Comparison of ENCODE assay signal across 23 mouse cellular contexts in the genomic region with DNA sequence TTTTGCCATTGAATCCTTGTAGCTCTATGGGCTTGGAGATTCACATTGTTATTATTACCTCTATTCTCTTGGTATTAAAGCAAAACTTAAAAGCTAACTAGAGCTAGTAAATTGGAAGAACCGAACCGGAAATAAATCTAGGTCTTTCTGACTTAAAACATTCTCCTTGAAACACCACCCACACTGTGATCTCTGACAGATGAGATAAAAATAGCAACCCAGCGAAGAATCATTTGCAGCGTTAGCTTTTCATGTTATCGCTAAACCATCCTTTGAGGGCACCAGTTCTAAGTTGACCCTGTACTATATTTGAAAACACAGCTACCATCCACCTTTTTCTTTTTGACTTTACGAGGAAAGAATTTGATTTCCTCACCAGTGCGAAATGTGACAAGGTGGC.
A peak's percentile ranks its signal among the peaks of the same experiment; 100 is the strongest.
DNase-seq lines count a peak whose midpoint lies in the region; ATAC-seq and TF ChIP-seq lines count a peak whose summit lies in the region.
"Had no signal": no experiment of that assay in that cellular context is flagged by ENCODE, and none has a peak within 500 bp of the region (broad histone marks: within the 10 kb centered on the region; RNA-seq: fewer than 3 reads in every experiment).

No protein-coding gene starts in this region.

- no peaks in the 10 kb centered on the region for H3K9me3 ChIP-seq in forebrain, postnatal 0 days (ENCODE audit: low read length)
- H3K9me3 ChIP-seq: embryonic facial prominence, embryonic 10.5 days; embryonic facial prominence, embryonic 12.5 days; forebrain, embryonic 13.5 days; forebrain, embryonic 15.5 days; G1E had no signal

- ATAC-seq in forebrain, postnatal 0 days: no peak
- ATAC-seq: forebrain, embryonic 13.5 days; forebrain, embryonic 15.5 days; Patski had no signal

- no peaks in the 10 kb centered on the region for H3K36me3 ChIP-seq in forebrain, postnatal 0 days (ENCODE audit: insufficient read depth)
- H3K36me3 ChIP-seq: embryonic facial prominence, embryonic 10.5 days; embryonic facial prominence, embryonic 12.5 days; forebrain, embryonic 15.5 days; G1E had no signal

- H3K27ac ChIP-seq in forebrain, postnatal 0 days (ENCODE audit: low read depth, low read length): no peak overlapping the region
- H3K27ac ChIP-seq: embryonic facial prominence, embryonic 10.5 days; embryonic facial prominence, embryonic 12.5 days; forebrain, embryonic 13.5 days; forebrain, embryonic 15.5 days had no signal

- intact Hi-C loops in heart, postnatal 36 days (cut with DNase I): no loop called here

- no peak for TF ChIP-seq CTCF in forebrain, postnatal 0 days (IDR thresholded peaks at IDR 0.05; ENCODE audit: low read depth)

- H3K27me3 ChIP-seq in forebrain, postnatal 0 days (ENCODE audit: insufficient read depth, low read length): no peaks in the 10 kb centered on the region
- H3K27me3 ChIP-seq: CH12.LX; embryonic facial prominence, embryonic 12.5 days; forebrain, embryonic 13.5 days; forebrain, embryonic 15.5 days had no signal

- WGBS in forebrain, postnatal 0 days: 81% methylated on average over 7 of the region's 7 CpGs

- no peaks in the 10 kb centered on the region for H3K4me1 ChIP-seq in forebrain, postnatal 0 days (ENCODE audit: insufficient read depth)
- H3K4me1 ChIP-seq: embryonic facial prominence, embryonic 10.5 days; embryonic facial prominence, embryonic 12.5 days; forebrain, embryonic 13.5 days; forebrain, embryonic 15.5 days had no signal

- DNase-seq in CD4-positive, CD25-positive, alpha-beta regulatory T cell, adult 2 months (ENCODE audit: low read depth, low spot score): peak; percentile 56
- peak; percentile 21 for DNase-seq in T-cell, adult 2 months (ENCODE audit: low spot score)
- DNase-seq in induced T-regulatory cell, adult 2 months (ENCODE audit: low read depth): peak; percentile 63
- DNase-seq in naive thymus-derived CD4-positive, alpha-beta T cell, adult 2 months (ENCODE audit: low read depth): peak; percentile 48
- no peak for DNase-seq in kidney, postnatal 25 days
- no peak for DNase-seq in ovary, adult 18-20 months (ENCODE audit: low spot score)
- DNase-seq in forebrain, postnatal 0 days: no peak
- no peak for DNase-seq in heart, postnatal 36 days
- DNase-seq: adrenal gland, adult 8-10 months; adrenal gland, postnatal 14 days; adrenal gland, postnatal 36 days; cerebellum, adult 11-12 months; cerebellum, adult 2 months; cerebellum, adult 9-10 months; cerebellum, postnatal 10 days; cerebellum, postnatal 25 days had no signal

- H3K4me3 ChIP-seq in forebrain, postnatal 0 days (ENCODE audit: low read depth, low read length): no peak overlapping the region
- H3K4me3 ChIP-seq: embryonic facial prominence, embryonic 10.5 days; embryonic facial prominence, embryonic 12.5 days; forebrain, embryonic 13.5 days; forebrain, embryonic 15.5 days had no signal

- no peak overlapping the region for H3K4me2 ChIP-seq in forebrain, postnatal 0 days (ENCODE audit: low read depth)
- H3K4me2 ChIP-seq: embryonic facial prominence, embryonic 12.5 days; forebrain, embryonic 13.5 days; forebrain, embryonic 15.5 days had no signal

- H3K9ac ChIP-seq in forebrain, postnatal 0 days: no peak overlapping the region
- H3K9ac ChIP-seq: embryonic facial prominence, embryonic 12.5 days; forebrain, embryonic 13.5 days; forebrain, embryonic 15.5 days had no signal

Comparison
In these comparisons a context has a peak if more than half of its experiments do, and no peak if none do; other contexts are left out.
1. DNase-seq: peak in CD4-positive, CD25-positive, alpha-beta regulatory T cell, adult 2 months (single experiment), T-cell, adult 2 months (single experiment), induced T-regulatory cell, adult 2 months (single experiment) and naive thymus-derived CD4-positive, alpha-beta T cell, adult 2 months (single experiment); none in kidney, postnatal 25 days (0 of 2), ovary, adult 18-20 months (single experiment), forebrain, postnatal 0 days (single experiment) and heart, postnatal 36 days (0 of 2).